Mouse (Mus musculus): Measurements from ENCODE around the gene Fam83c. TPM values are rescaled to one million over a fixed set of nuclear protein-coding genes. Genes with fewer than 3 reads are reported as not detected.
"Not testable (repeated sequence)": the region's sequence is repeated elsewhere in the genome, so short reads cannot be mapped to it uniquely, and the experiment has no call there.

Gene Fam83c
- total RNA-seq (2021), result not detected

- no peak for DNase-seq
These were observed at the start of gene Fam83c for GRCm38 (mm10) chr2:155834732-155835131. Gene Fam83c (minus strand): TSS chr2:155834854.

- DNase-seq, result no peak
These were observed 47.4 kb upstream of the Fam83c start for GRCm38 (mm10) chr2:155882087-155882486.

- DNase-seq, result peak; percentile 13
These were observed 44.6 kb upstream of the Fam83c start for GRCm38 (mm10) chr2:155878964-155879876.

GRCm38 (mm10) chr2:155873636-155874035 is 39.0 kb upstream of the Fam83c start:
- DNase-seq, result no peak

GRCm38 (mm10) chr2:155872930-155873507 is 38.4 kb upstream of the Fam83c start:
- DNase-seq, result no peak

- no peak for DNase-seq
These were observed 37.8 kb upstream of the Fam83c start for GRCm38 (mm10) chr2:155872486-155872885.

- no peak for DNase-seq
These were observed 35.1 kb upstream of the Fam83c start for GRCm38 (mm10) chr2:155869772-155870171.

- no peak for DNase-seq
These were observed 33.7 kb upstream of the Fam83c start for GRCm38 (mm10) chr2:155868320-155868719.

- no peak for DNase-seq
These were observed 28.7 kb upstream of the Fam83c start for GRCm38 (mm10) chr2:155863301-155863867.

GRCm38 (mm10) chr2:155862573-155863300 is 28.1 kb upstream of the Fam83c start:
- no peak for DNase-seq

GRCm38 (mm10) chr2:155861581-155861980 is 26.9 kb upstream of the Fam83c start:
- DNase-seq, result no peak

GRCm38 (mm10) chr2:155860102-155860501 is 25.4 kb upstream of the Fam83c start:
- no peak for DNase-seq

- DNase-seq, result no peak
These were observed 17.9 kb upstream of the Fam83c start for GRCm38 (mm10) chr2:155852536-155852935.

GRCm38 (mm10) chr2:155850120-155850519 is 15.5 kb upstream of the Fam83c start:
- DNase-seq, result no peak

- DNase-seq, result no peak
These were observed 14.8 kb upstream of the Fam83c start for GRCm38 (mm10) chr2:155849464-155849863.

- peak; percentile 85 for DNase-seq
These were observed 13.6 kb upstream of the Fam83c start for GRCm38 (mm10) chr2:155848291-155848690.

GRCm38 (mm10) chr2:155846930-155847329 is 12.3 kb upstream of the Fam83c start:
- no peak for DNase-seq

GRCm38 (mm10) chr2:155838961-155839360 is 4.3 kb upstream of the Fam83c start:
- DNase-seq, result no peak

- no peak for DNase-seq
These were observed 3.3 kb upstream of the Fam83c start for GRCm38 (mm10) chr2:155837961-155838360.

GRCm38 (mm10) chr2:155832087-155832486 is 2.6 kb downstream of the Fam83c start:
- DNase-seq, result not testable (repeated sequence)

GRCm38 (mm10) chr2:155831302-155831701 is 3.4 kb downstream of the Fam83c start:
- DNase-seq, result no peak

GRCm38 (mm10) chr2:155830841-155831240 is 3.8 kb downstream of the Fam83c start:
- DNase-seq, result no peak

Measured in heart, postnatal 4 days (tissue).